ENCODE assay signal across 11 mouse cellular contexts in the genomic region with DNA sequence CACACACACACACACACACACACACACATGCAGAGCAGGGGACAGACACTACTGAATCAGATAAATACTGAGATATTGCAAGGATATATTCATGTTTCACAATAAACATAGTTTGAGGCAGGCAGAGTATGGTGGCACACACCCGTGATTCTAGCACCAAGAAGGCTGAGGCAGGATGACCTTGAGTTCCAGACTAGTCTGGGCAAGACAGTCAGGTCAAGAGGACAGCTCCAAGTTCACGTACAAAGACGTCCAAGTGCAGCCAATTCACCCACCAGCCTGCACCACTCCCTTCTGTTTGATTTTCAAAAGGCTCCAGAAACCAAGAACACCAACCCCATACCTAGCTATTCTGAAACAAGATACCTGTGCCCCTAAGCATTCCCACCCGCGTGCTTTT. TPM values are rescaled to one million over a fixed set of nuclear protein-coding genes. Genes with fewer than 3 reads are reported as not detected.
A peak's percentile ranks its signal among the peaks of the same experiment; 100 is the strongest.
DNase-seq lines count a peak whose midpoint lies in the region; ATAC-seq and TF ChIP-seq lines count a peak whose summit lies in the region.
"Had no signal": no experiment of that assay in that cellular context is flagged by ENCODE, and none has a peak within 500 bp of the region (broad histone marks: within the 10 kb centered on the region; RNA-seq: fewer than 3 reads in every experiment).

No protein-coding gene starts in this region.

- H3K4me1 ChIP-seq in cerebellum, adult 2 months (ENCODE audit: control insufficient read depth, insufficient read depth, low read length), result peaks cover 8% of the 10 kb centered on the region
- H3K4me1 ChIP-seq in forebrain, embryonic 16.5 days (replicated peaks; ENCODE audit: control insufficient read depth, insufficient read depth, low read length), result peaks cover 51% of the 10 kb centered on the region
- peaks cover 95% of the 10 kb centered on the region for H3K4me1 ChIP-seq in liver, embryonic 15.5 days (replicated peaks)

- H3K27ac ChIP-seq in cerebellum, adult 2 months (ENCODE audit: insufficient read depth, low read length), result no peak overlapping the region
- no peak overlapping the region for H3K27ac ChIP-seq in forebrain, embryonic 16.5 days (ENCODE audit: low read length)
- peak overlapping the region; percentile 87 for H3K27ac ChIP-seq in liver, embryonic 15.5 days (replicated peaks)

- no peak for TF ChIP-seq CTCF in cerebellum, adult 2 months (IDR thresholded peaks at IDR 0.05; ENCODE audit: borderline replicate concordance, insufficient read depth, low read depth, low read length)

- no peaks in the 10 kb centered on the region for H3K36me3 ChIP-seq in forebrain, embryonic 16.5 days (ENCODE audit: control insufficient read depth, insufficient read depth)
- no peaks in the 10 kb centered on the region for H3K36me3 ChIP-seq in liver, embryonic 15.5 days (replicated peaks)

- ATAC-seq in forebrain, embryonic 16.5 days, result no peak
- ATAC-seq in liver, embryonic 15.5 days (ENCODE audit: insufficient read depth), result no peak
- ATAC-seq in erythroid progenitor cell, adult 5-6 weeks (replicated peaks; ENCODE audit: low FRiP score, poor library complexity, severe bottlenecking), result no peak

- WGBS in cerebellum, adult 2 months, result 76% methylated on average over 5 of the region's 5 CpGs
- 78% methylated on average over 5 of the region's 5 CpGs for WGBS in forebrain, embryonic 16.5 days
- 61% methylated on average over 5 of the region's 5 CpGs for WGBS in liver, embryonic 15.5 days (ENCODE audit: insufficient replicate concordance)

- no peak overlapping the region for H3K9ac ChIP-seq in forebrain, embryonic 16.5 days (replicated peaks; ENCODE audit: low read depth, low read length)
- H3K9ac ChIP-seq in liver, embryonic 15.5 days, result peak overlapping the region; percentile 67; the same call in 1 of the 2 replicates

- H3K9me3 ChIP-seq in forebrain, embryonic 16.5 days (ENCODE audit: control insufficient read depth, low read length), result no peaks in the 10 kb centered on the region
- H3K9me3 ChIP-seq in liver, embryonic 15.5 days (replicated peaks), result no peaks in the 10 kb centered on the region

- no peak for DNase-seq in cerebellum, adult 2 months
- DNase-seq in cerebellum, postnatal 36 days, result no peak
- DNase-seq in 416B (ENCODE audit: low read depth), result peak; percentile 14
- DNase-seq in heart, adult 8-10 months (ENCODE audit: low spot score), result no peak
- no peak for DNase-seq in right cerebral cortex, adult 18-20 months
- DNase-seq: cerebellum, adult 11-12 months; heart, postnatal 4 days; spleen, adult 18-20 months had no signal

- no peak for TF ChIP-seq POLR2A in cerebellum, adult 2 months (IDR thresholded peaks at IDR 0.05; ENCODE audit: borderline replicate concordance, insufficient read depth, low read length)

- peak overlapping the region; percentile 76 for H3K4me2 ChIP-seq in forebrain, embryonic 16.5 days (ENCODE audit: low read length)
- peak overlapping the region; percentile 96 for H3K4me2 ChIP-seq in liver, embryonic 15.5 days

- H3K27me3 ChIP-seq in cerebellum, adult 2 months (ENCODE audit: control insufficient read depth, insufficient read depth, low read length), result no peaks in the 10 kb centered on the region
- H3K27me3 ChIP-seq in forebrain, embryonic 16.5 days (replicated peaks; ENCODE audit: control insufficient read depth, insufficient read depth, low read length), result no peaks in the 10 kb centered on the region
- H3K27me3 ChIP-seq in liver, embryonic 15.5 days, result no peaks in the 10 kb centered on the region

- peak overlapping the region; percentile 32 for H3K4me3 ChIP-seq in cerebellum, adult 2 months (replicated peaks; ENCODE audit: insufficient read depth, low read depth, low read length)
- H3K4me3 ChIP-seq in forebrain, embryonic 16.5 days (replicated peaks; ENCODE audit: low read length), result peak overlapping the region; percentile 81; the same call in 1 of the 2 replicates
- H3K4me3 ChIP-seq in liver, embryonic 15.5 days (replicated peaks), result peak overlapping the region; percentile 74

RNA-seq across cellular contexts. Expression of a gene that starts 23.0 kb away (rescaled TPM):
- polyA plus RNA-seq in cerebellum, adult 2 months (2012; rRNA removed), result 37.2 and 38.6 TPM in 2 replicates
- 19.5 and 23.0 TPM in 2 replicates for polyA plus RNA-seq in forebrain, embryonic 16.5 days (2015; fragmentation: Nextera tagmentation; extraction: Ambion mirVana)
- 7.9 and 9.4 TPM in 2 replicates for polyA plus RNA-seq in liver, embryonic 15.5 days (2015; fragmentation: Nextera tagmentation; extraction: Ambion mirVana)
- total RNA-seq in erythroid progenitor cell, adult 5-6 weeks (2015; ENCODE audit: low replicate concordance), result 10.1 and 10.9 TPM in 2 replicates
- total RNA-seq in erythroid progenitor cell, adult 5-6 weeks (2017; ENCODE audit: low replicate concordance), result 12.2 and 20.9 TPM in 2 replicates
- total RNA-seq in heart, adult 8-10 months (2022), result 100 to 1,000 TPM; 152 to 176 (median 162) TPM
